Mouse (Mus musculus) ES-Bruce4 (cell line): ENCODE measurements around the gene Sema5a.

Source experiments
- EP300 ChIP-seq: IDR thresholded peaks from 2 replicates; pipeline ENCODE4 v1.6.1; 2011; ENCODE audit warnings: low read depth, low read length; ENCODE audit not compliant: insufficient read depth
- POLR2A ChIP-seq: IDR thresholded peaks from one replicate; pipeline ENCODE4 v1.8.1; 2011; ENCODE audit warnings: low read length; ENCODE audit not compliant: insufficient read depth

DNA sequence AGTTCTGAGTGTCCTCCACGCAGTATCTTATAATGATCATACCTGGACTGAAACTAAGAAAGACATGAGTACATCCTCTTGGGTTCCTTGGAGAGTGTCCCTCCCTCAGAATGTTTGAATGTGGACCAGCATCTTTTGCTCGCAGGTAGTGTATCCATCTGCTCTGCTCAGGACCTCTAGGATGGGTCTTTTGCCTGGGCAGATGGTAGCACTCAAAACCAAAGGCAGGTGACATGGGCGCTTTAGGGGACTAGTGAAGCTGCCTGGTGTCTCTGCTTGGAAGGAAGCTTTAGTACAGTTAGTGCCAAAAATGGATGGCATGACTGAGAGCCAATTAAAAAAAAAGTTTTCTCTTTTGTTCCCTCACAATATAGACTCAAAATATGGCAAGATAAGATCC, 93.2 kb downstream of the Sema5a start:
- TF ChIP-seq POLR2A (no peak), EP300 (no peak)
